Mouse (Mus musculus) forebrain, embryonic 14.5 days (tissue): Measurements from ENCODE around the gene Ankrd12. TPM values are rescaled to one million over a fixed set of nuclear protein-coding genes. Genes with fewer than 3 reads are reported as not detected.

Experiments
- ATAC-seq: fragments of 200-750 bp; cut with Nextera tagmentation; 2 replicates; pipeline ENCODE4 v1.8.0; 2017; ENCODE audit warnings: mild to moderate bottlenecking, moderate library complexity
- DNase-seq: peaks from one replicate; pipeline ENCODE4 v3.0.0-alpha.2; 2015; ENCODE audit warnings: low spot score
- H3K27ac ChIP-seq: fragments of 300-500 bp; sonication (generic); 2 replicates; pipeline ENCODE4 v1.5.1; 2014; ENCODE audit warnings: low read depth, mild to moderate bottlenecking, control low read depth, low read length, moderate library complexity
- H3K27me3 ChIP-seq: fragments of 300-500 bp; sonication (generic); replicated peaks from 2 replicates; pipeline ENCODE4 v1.6.1; 2014; ENCODE audit warnings: low read length, control low read depth, mixed read lengths; ENCODE audit not compliant: control insufficient read depth, insufficient read depth
- H3K36me3 ChIP-seq: fragments of 300-500 bp; sonication (generic); 2 replicates; pipeline ENCODE4 v1.6.1; 2014; ENCODE audit warnings: low read length, control low read depth; ENCODE audit not compliant: control insufficient read depth, insufficient read depth
- H3K4me1 ChIP-seq: fragments of 300-500 bp; sonication (generic); 2 replicates; pipeline ENCODE4 v1.6.1; 2014; ENCODE audit warnings: antibody characterized with exemption, low read length, control low read depth; ENCODE audit not compliant: control insufficient read depth, insufficient read depth
- H3K4me2 ChIP-seq: fragments of 300-500 bp; sonication (generic); 2 replicates; pipeline ENCODE4 v1.6.1; 2014; ENCODE audit warnings: mild to moderate bottlenecking, control low read depth, low read length
- H3K4me3 ChIP-seq: fragments of 300-500 bp; sonication (generic); 2 replicates; pipeline ENCODE4 v1.5.1; 2014; ENCODE audit warnings: low read depth, low read length, control low read depth
- H3K9ac ChIP-seq: fragments of 300-500 bp; sonication (generic); 2 replicates; pipeline ENCODE4 v1.6.1; 2014; ENCODE audit warnings: mild to moderate bottlenecking, low read length, control low read depth, moderate library complexity
- H3K9me3 ChIP-seq: fragments of 300-500 bp; sonication (generic); replicated peaks from 2 replicates; pipeline ENCODE4 v1.6.1; 2016; ENCODE audit warnings: low read length, control low read depth, mixed read lengths; ENCODE audit not compliant: control insufficient read depth
- WGBS: fragments of 180-500 bp; shearing (Covaris S2); extraction: QIAGEN DNeasy Blood & Tissue Kit; methylation state at CpG from one replicate; pipeline ENCODE4 v1.1.7; 2014; 5-methylcytosine and 5-hydroxymethylcytosine counted together
- polyA plus RNA-seq: library from polyadenylated mRNA; unstranded; fragments of >200 nt; fragmentation: Nextera tagmentation; extraction: Ambion mirVana; gene quantifications from 2 replicates; pipeline ENCODE4 v1.2.1, GENCODE M21; 2014

Gene Ankrd12
- polyA plus RNA-seq, 1 experiment from 2014 or later, result 83.0 TPM

DNA sequence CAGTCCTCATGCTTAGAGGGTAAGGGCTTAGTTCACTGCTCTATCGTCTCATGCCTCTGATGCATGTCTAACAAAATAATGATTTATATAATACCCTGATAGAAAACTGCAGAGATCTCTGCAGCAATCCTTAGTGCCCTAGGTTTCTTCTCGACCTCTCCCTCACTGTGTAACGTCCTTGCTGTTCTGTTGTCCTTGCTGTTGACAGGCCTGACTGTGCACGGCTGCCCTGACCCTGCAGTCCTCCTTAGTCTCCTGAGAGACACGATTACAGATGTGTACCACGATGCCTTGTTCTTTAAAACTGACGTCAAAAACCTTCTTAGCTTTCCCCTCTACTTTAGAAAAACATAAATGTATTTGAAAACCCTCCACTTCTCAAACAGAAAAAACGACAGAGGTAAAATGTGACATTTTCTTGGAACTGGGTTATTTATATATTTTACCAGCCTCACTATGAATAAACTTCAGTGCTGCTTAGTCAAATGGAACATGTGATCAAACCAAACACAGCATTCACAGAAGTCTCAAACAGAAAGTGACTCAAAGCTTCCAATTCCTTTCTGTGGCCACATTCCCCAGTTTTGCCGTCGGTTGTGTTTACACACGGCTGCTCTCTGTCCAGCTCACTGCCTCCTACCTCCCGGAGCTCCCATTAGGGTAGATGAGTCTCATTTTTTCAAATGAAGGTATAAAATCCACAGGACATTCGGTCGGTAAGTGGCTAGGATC, 137.3 kb downstream of the Ankrd12 start:
- ATAC-seq (no peak), DNase-seq (no peak)
- H3K36me3 ChIP-seq, result peaks cover 30% of the 10 kb centered on the region; the same call in 1 of the 2 replicates
- WGBS, result 85% methylated on average over 14 of the region's 14 CpGs
- no peak overlapping the region for H3K9ac ChIP-seq
- H3K9me3 ChIP-seq, result no peaks in the 10 kb centered on the region
- H3K27ac ChIP-seq, result no peak overlapping the region
- H3K4me1 ChIP-seq, result no peaks in the 10 kb centered on the region
- H3K27me3 ChIP-seq, result no peaks in the 10 kb centered on the region
- H3K4me2 ChIP-seq, result no peak overlapping the region
- no peak overlapping the region for H3K4me3 ChIP-seq

- no peaks in the 10 kb centered on the region for H3K4me1 ChIP-seq
- no peak overlapping the region for H3K9ac ChIP-seq
- no peak overlapping the region for H3K4me3 ChIP-seq
- no peak for ATAC-seq
- peaks cover 35% of the 10 kb centered on the region for H3K36me3 ChIP-seq
- H3K4me2 ChIP-seq, result no peak overlapping the region
- no peak overlapping the region for H3K27ac ChIP-seq
- H3K9me3 ChIP-seq, result no peaks in the 10 kb centered on the region
- no peaks in the 10 kb centered on the region for H3K27me3 ChIP-seq
- DNase-seq, result no peak
- WGBS, result 87% methylated on average over 9 of the region's 9 CpGs
These were observed 139.2 kb downstream of the Ankrd12 start for GRCm38 (mm10) chr17:65937671-65938070.

DNA sequence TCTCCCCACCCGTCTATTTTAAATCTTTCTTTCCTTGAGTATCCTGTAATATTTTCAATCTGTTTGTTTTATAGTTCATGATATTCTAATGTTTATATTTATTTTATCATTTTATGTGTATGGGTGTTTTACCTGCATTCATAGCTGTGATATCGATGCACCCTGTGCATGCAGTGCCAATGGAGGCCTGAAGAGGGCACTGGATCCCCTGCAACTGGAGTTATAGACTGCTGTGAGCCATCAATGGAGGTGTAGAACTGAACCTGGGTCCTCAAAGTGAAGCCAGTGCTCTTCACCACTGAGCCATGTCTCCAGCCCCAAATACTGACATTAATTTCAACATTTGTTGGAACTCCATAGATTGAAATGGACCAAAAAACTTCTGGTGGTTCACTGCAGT, 143.1 kb downstream of the Ankrd12 start:
- WGBS, result 94% methylated on average over 2 of the region's 2 CpGs

DNA sequence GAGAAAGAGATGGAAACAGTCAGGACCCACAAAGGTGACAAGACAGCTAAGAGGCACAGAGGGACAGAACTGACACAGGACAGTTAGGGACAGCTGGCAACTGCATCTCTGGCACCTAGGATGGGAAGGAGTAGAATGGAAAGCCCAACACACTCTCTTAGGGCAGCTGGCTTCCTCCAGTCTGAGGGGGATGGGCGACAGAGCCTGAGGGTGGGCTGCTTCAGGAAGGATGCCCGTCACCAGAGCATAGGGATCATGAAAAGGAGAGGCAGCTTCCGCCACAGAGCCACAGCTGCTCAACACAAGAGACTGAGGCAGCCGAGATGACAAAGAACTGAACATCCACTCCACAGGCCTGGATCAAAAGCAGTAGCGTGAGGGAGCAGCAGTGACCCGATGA, 145.4 kb downstream of the Ankrd12 start:
- no peaks in the 10 kb centered on the region for H3K9me3 ChIP-seq
- no peak overlapping the region for H3K4me3 ChIP-seq
- peaks cover 52% of the 10 kb centered on the region for H3K36me3 ChIP-seq
- H3K4me1 ChIP-seq, result 0 out of 2 replicates have a peak, but pooled peaks cover 5% of the 10 kb centered on the region
- DNase-seq (peak; percentile 34), ATAC-seq (peak; percentile 66)
- H3K27ac ChIP-seq, result peak overlapping the region; percentile 52
- no peak overlapping the region for H3K9ac ChIP-seq
- 39% methylated on average over 6 of the region's 6 CpGs for WGBS
- no peaks in the 10 kb centered on the region for H3K27me3 ChIP-seq
- no peak overlapping the region for H3K4me2 ChIP-seq

More for the DNA sequence above, 143.1 kb downstream of the Ankrd12 start:
- Histone ChIP-seq H3K36me3 (peaks cover 45% of the 10 kb centered on the region), H3K9me3 (no peaks in the 10 kb centered on the region), H3K9ac (no peak overlapping the region), H3K27ac (no peak overlapping the region), H3K27me3 (no peaks in the 10 kb centered on the region), H3K4me3 (no peak overlapping the region), H3K4me2 (no peak overlapping the region), H3K4me1 (0 out of 2 replicates have a peak, but pooled peaks cover 5% of the 10 kb centered on the region)
- no peak for ATAC-seq
- DNase-seq, result no peak

DNA sequence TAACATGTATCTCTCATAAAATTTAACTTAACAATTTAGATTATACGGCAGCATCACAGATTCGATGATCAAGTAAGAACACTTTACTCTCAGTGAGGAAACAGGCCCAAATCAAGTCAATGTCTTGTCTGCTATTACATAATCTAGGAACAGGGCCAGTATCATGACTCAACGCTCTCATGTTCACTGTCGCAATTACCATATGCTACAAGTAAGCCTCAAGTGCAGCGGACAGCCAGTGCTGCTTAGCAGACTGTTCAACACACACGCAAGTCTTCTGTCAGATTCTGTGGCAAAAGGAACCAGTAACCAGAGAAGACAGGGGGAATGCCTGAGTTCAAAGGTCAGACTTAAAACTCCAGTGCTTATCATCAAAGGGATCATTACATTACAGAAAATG, 145.9 kb downstream of the Ankrd12 start:
- 71% methylated on average over 6 of the region's 6 CpGs for WGBS
- peaks cover 52% of the 10 kb centered on the region for H3K36me3 ChIP-seq
- H3K4me1 ChIP-seq, result 0 out of 2 replicates have a peak, but pooled peaks cover 5% of the 10 kb centered on the region

DNA sequence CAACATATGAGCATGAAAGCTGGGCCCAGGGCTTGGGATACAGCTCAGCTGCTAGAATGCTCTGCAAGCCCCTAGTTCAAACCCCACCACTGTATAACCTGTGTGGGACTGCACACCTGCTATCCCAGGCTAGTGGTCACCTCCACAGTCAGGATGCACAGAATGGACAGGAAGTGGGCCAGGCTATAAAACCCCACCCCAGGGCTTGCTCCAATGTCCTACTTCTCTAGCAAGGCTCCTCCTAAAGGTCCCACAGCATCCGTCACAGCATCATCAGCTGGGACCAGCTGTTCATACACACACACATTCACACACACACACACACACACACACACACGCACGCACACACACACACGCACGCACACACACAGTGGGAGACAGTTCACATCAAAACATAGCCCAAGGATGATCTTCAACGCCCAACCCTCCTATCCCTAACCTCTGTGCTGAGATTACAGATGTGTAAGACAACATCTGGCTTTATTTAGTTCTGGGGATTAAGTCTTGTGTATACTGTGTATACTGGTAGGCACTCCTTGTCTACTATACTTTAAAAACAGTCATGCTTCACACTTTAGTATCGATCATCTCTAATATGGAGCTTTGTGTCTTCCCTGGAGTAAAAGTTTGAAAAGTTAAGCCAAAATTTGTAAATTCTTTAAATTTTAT, 146.6 kb downstream of the Ankrd12 start:
- 0 out of 2 replicates have a peak, but pooled peaks have one; percentile 10 for ATAC-seq
- peaks cover 56% of the 10 kb centered on the region for H3K36me3 ChIP-seq
- no peak overlapping the region for H3K4me3 ChIP-seq

More for the DNA sequence above, 145.9 kb downstream of the Ankrd12 start:
- H3K9ac ChIP-seq, result no peak overlapping the region
- H3K9me3 ChIP-seq, result no peaks in the 10 kb centered on the region
- peak; percentile 80 for ATAC-seq
- H3K4me2 ChIP-seq, result no peak overlapping the region
- H3K27me3 ChIP-seq, result no peaks in the 10 kb centered on the region
- DNase-seq, result peak; percentile 82
- H3K4me3 ChIP-seq, result no peak overlapping the region
- H3K27ac ChIP-seq, result no peak overlapping the region

DNA sequence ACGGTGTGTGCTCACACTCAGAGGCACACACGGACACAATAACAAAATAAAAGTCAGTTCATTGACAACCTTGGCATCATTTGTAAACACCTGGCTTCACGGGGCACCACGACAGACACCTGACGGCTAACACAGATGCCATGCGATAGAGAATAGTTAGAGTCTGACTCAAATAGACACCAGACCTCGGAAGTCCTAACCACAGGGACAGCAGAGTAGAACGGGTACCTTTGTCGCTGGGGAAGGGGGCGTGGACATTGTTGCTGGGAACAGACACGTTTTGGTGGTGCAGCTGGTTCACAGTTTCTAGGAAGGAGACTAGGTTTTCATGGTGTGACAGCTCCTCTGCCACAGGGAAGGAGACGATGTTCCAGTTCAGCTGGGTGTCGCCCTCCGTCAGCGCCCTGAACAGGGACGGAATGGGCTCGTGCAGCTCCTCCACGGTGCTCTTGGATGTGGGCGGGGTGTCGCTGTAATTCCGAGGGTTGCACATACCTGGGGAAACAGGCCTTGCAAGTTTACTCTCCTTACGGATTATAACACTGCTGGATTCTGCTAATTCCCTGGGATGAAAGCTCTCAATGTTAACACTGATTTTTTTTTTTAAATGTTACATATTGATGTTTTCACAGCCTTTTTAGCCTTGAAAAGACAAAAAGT, 147.4 kb downstream of the Ankrd12 start:
- Histone ChIP-seq H3K27ac (no peak overlapping the region), H3K9ac (no peak overlapping the region), H3K4me3 (no peak overlapping the region), H3K9me3 (no peaks in the 10 kb centered on the region), H3K4me2 (no peak overlapping the region), H3K27me3 (no peaks in the 10 kb centered on the region), H3K4me1 (0 out of 2 replicates have a peak, but pooled peaks cover 5% of the 10 kb centered on the region), H3K36me3 (peaks cover 62% of the 10 kb centered on the region)
- DNase-seq, result no peak
- ATAC-seq, result no peak
- WGBS, result 89% methylated on average over 22 of the region's 22 CpGs

More for the DNA sequence above, 146.6 kb downstream of the Ankrd12 start:
- H3K4me2 ChIP-seq, result no peak overlapping the region
- no peak for DNase-seq
- H3K27ac ChIP-seq, result no peak overlapping the region
- H3K9ac ChIP-seq, result no peak overlapping the region
- no peaks in the 10 kb centered on the region for H3K27me3 ChIP-seq
- WGBS, result 88% methylated on average over 7 of the region's 7 CpGs
- H3K9me3 ChIP-seq, result no peaks in the 10 kb centered on the region
- 0 out of 2 replicates have a peak, but pooled peaks cover 5% of the 10 kb centered on the region for H3K4me1 ChIP-seq

DNA sequence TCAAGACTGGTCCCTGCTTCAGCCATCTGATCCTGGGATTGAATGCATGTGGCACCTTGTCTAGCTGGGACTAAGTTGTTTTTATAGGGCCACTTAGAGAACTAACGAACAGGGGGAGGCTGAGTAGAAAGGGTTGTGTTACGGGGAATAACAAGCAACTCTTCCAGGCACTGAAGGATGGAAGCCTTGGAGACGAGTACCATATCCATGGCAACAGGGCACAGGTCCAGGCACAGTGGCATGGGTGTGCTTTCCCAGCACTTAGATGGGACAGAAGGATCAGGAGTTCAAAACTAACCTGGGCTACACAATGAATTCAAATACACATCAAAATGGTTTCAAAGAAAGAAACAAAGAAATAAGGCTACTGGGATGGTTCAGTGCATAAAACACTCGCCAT, 149.8 kb downstream of the Ankrd12 start:
- no peak overlapping the region for H3K4me2 ChIP-seq
- 40% methylated on average over 4 of the region's 4 CpGs for WGBS
- 0 out of 2 replicates have a peak, but pooled peaks cover 5% of the 10 kb centered on the region for H3K4me1 ChIP-seq
- H3K9me3 ChIP-seq, result no peaks in the 10 kb centered on the region
- no peak overlapping the region for H3K27ac ChIP-seq
- H3K4me3 ChIP-seq, result no peak overlapping the region
- peaks cover 66% of the 10 kb centered on the region for H3K36me3 ChIP-seq
- ATAC-seq (peak; percentile 51; the same call in 1 of the 2 replicates), DNase-seq (peak; percentile 17)
- H3K9ac ChIP-seq, result no peak overlapping the region
- no peaks in the 10 kb centered on the region for H3K27me3 ChIP-seq
